Mouse (Mus musculus) midbrain, embryonic 11.5 days (tissue): Measurements from ENCODE around the gene Slc5a5. TPM values are rescaled to one million over a fixed set of nuclear protein-coding genes. Genes with fewer than 3 reads are reported as not detected.
"Not testable (repeated sequence)": the region's sequence is repeated elsewhere in the genome, so short reads cannot be mapped to it uniquely, and the experiment has no call there.

Experiments
- ATAC-seq: fragments of 200-750 bp; cut with Nextera tagmentation; 2 replicates; pipeline ENCODE4 v1.8.0; 2017; ENCODE audit warnings: moderate TSS enrichment, moderate library complexity; ENCODE audit not compliant: low FRiP score
- DNase-seq: peaks from one replicate; pipeline ENCODE4 v3.0.0; 2015; ENCODE audit warnings: low spot score; ENCODE audit errors: missing footprints
- H3K27ac ChIP-seq: fragments of 300-500 bp; sonication (generic); 2 replicates; pipeline ENCODE4 v1.5.1; 2014; ENCODE audit warnings: low read depth, low read length
- H3K27me3 ChIP-seq: fragments of 300-500 bp; sonication (generic); 2 replicates; pipeline ENCODE4 v1.6.1; 2014; ENCODE audit warnings: mild to moderate bottlenecking, low read length, moderate library complexity, mixed read lengths; ENCODE audit not compliant: control insufficient read depth, insufficient read depth
- H3K36me3 ChIP-seq: fragments of 300-500 bp; sonication (generic); 2 replicates; pipeline ENCODE4 v1.6.1; 2014; ENCODE audit warnings: mild to moderate bottlenecking, low read length, moderate library complexity, mixed read lengths; ENCODE audit not compliant: control insufficient read depth, insufficient read depth
- H3K4me1 ChIP-seq: fragments of 300-500 bp; sonication (generic); 2 replicates; pipeline ENCODE4 v1.6.1; 2014; ENCODE audit warnings: low read length; ENCODE audit not compliant: control insufficient read depth, insufficient read depth
- H3K4me2 ChIP-seq: fragments of 300-500 bp; sonication (generic); 2 replicates; pipeline ENCODE4 v1.6.1; 2014; ENCODE audit warnings: mild to moderate bottlenecking, moderate library complexity
- H3K4me3 ChIP-seq: fragments of 300-500 bp; sonication (generic); 2 replicates; pipeline ENCODE4 v1.5.1; 2014; ENCODE audit warnings: low read depth, low read length
- H3K9ac ChIP-seq: fragments of 300-500 bp; sonication (generic); 2 replicates; pipeline ENCODE4 v1.6.1; 2014; ENCODE audit warnings: low read length
- H3K9me3 ChIP-seq: fragments of 300-500 bp; sonication (generic); 2 replicates; pipeline ENCODE4 v1.6.1; 2016; ENCODE audit warnings: low read length; ENCODE audit not compliant: control insufficient read depth
- WGBS: fragments of 180-500 bp; shearing (Covaris S2); extraction: QIAGEN DNeasy Blood & Tissue Kit; methylation state at CpG from one replicate; pipeline ENCODE4 v1.1.7; 2014; 5-methylcytosine and 5-hydroxymethylcytosine counted together
- polyA plus RNA-seq: library from polyadenylated mRNA; unstranded; fragments of >200 nt; fragmentation: Nextera tagmentation; extraction: Ambion mirVana; gene quantifications from 2 replicates; pipeline ENCODE4 v1.2.1, GENCODE M21; 2014

The Slc5a5 gene
- polyA plus RNA-seq, 1 experiment from 2014 or later = 0.77 TPM

GRCm38 (mm10) chr8:70897021-70897680, 4.6 kb upstream of the Slc5a5 start, which contains the start of gene Rpl18a:
TSS of gene Rpl18a (minus strand) at chr8:70897412.
- Histone ChIP-seq H3K27ac (peak within 1 kb of the TSS; percentile 22; the same call in 1 of the 2 replicates), H3K9ac (peak within 1 kb of the TSS; percentile 95), H3K9me3 (no peaks in the 10 kb centered on the region), H3K4me3 (peak within 1 kb of the TSS; percentile 88), H3K27me3 (peaks cover 20% of the 10 kb centered on the region), H3K36me3 (peaks cover 17% of the 10 kb centered on the region), H3K4me2 (peak within 1 kb of the TSS; percentile 99), H3K4me1 (peaks cover 12% of the 10 kb centered on the region)
- ATAC-seq (peak; percentile 97), DNase-seq (peak; percentile 99)
- 0% methylated on average over 60 of the region's 60 CpGs for WGBS

GRCm38 (mm10) chr8:70896316-70897020, 3.9 kb upstream of the Slc5a5 start:
- peaks cover 17% of the 10 kb centered on the region for H3K36me3 ChIP-seq
- H3K4me2 ChIP-seq = peak overlapping the region; percentile 99
- WGBS = 4% methylated on average over 25 of the region's 25 CpGs
- H3K27me3 ChIP-seq = peaks cover 26% of the 10 kb centered on the region
- H3K27ac ChIP-seq = no peak overlapping the region
- peaks cover 13% of the 10 kb centered on the region for H3K4me1 ChIP-seq
- peak overlapping the region; percentile 88 for H3K4me3 ChIP-seq
- H3K9ac ChIP-seq = peak overlapping the region; percentile 95
- ATAC-seq (no peak), DNase-seq (peak; percentile 87)
- no peaks in the 10 kb centered on the region for H3K9me3 ChIP-seq

- WGBS = 80% methylated on average over 22 of the region's 24 CpGs
- Histone ChIP-seq H3K4me3 (peak overlapping the region; percentile 88), H3K36me3 (peaks cover 17% of the 10 kb centered on the region), H3K27me3 (peaks cover 34% of the 10 kb centered on the region), H3K4me1 (peaks cover 13% of the 10 kb centered on the region), H3K9ac (peak overlapping the region; percentile 95; the same call in 1 of the 2 replicates), H3K4me2 (peak overlapping the region; percentile 99)
- ATAC-seq, H3K27ac ChIP-seq, H3K9me3 ChIP-seq: not testable (repeated sequence)
- DNase-seq = peak; percentile 75
Observed at GRCm38 (mm10) chr8:70895571-70896259, 3.2 kb upstream of the Slc5a5 start.

GRCm38 (mm10) chr8:70894771-70895545, 2.4 kb upstream of the Slc5a5 start:
- Histone ChIP-seq H3K27me3 (peaks cover 36% of the 10 kb centered on the region), H3K4me3 (no peak overlapping the region), H3K36me3 (peaks cover 17% of the 10 kb centered on the region), H3K27ac (no peak overlapping the region), H3K4me1 (peaks cover 13% of the 10 kb centered on the region), H3K9ac (no peak overlapping the region), H3K4me2 (no peak overlapping the region), H3K9me3 (no peaks in the 10 kb centered on the region)
- DNase-seq (peak; percentile 84), ATAC-seq (no peak)
- WGBS = 88% methylated on average over 8 of the region's 8 CpGs

GRCm38 (mm10) chr8:70894385-70894720, 1.8 kb upstream of the Slc5a5 start:
- DNase-seq = peak; percentile 91
- H3K36me3 ChIP-seq = peaks cover 17% of the 10 kb centered on the region
- no peak overlapping the region for H3K4me2 ChIP-seq
- peaks cover 13% of the 10 kb centered on the region for H3K4me1 ChIP-seq
- peaks cover 36% of the 10 kb centered on the region for H3K27me3 ChIP-seq
- no peak overlapping the region for H3K27ac ChIP-seq
- H3K4me3 ChIP-seq = no peak overlapping the region
- no peak for ATAC-seq
- H3K9ac ChIP-seq = no peak overlapping the region
- H3K9me3 ChIP-seq = no peaks in the 10 kb centered on the region
- WGBS = 67% methylated on average over 2 of the region's 2 CpGs

- DNase-seq (peak; percentile 97), ATAC-seq (peak; percentile 28)
- H3K27me3 ChIP-seq = peaks cover 36% of the 10 kb centered on the region
- peaks cover 13% of the 10 kb centered on the region for H3K4me1 ChIP-seq
- WGBS = 27% methylated on average over 12 of the region's 12 CpGs
- no peak overlapping the region for H3K4me3 ChIP-seq
- H3K9me3 ChIP-seq = no peaks in the 10 kb centered on the region
- no peak overlapping the region for H3K4me2 ChIP-seq
- peaks cover 17% of the 10 kb centered on the region for H3K36me3 ChIP-seq
- H3K9ac ChIP-seq = no peak overlapping the region
- H3K27ac ChIP-seq = no peak overlapping the region
Observed at GRCm38 (mm10) chr8:70893656-70894384, 1.3 kb upstream of the Slc5a5 start.

- 27% methylated on average over 20 of the region's 20 CpGs for WGBS
- Histone ChIP-seq H3K4me3 (peak overlapping the region; percentile 22), H3K4me1 (peaks cover 9% of the 10 kb centered on the region), H3K9me3 (no peaks in the 10 kb centered on the region), H3K27ac (no peak overlapping the region), H3K36me3 (peaks cover 17% of the 10 kb centered on the region), H3K9ac (peak overlapping the region; percentile 54), H3K4me2 (peak overlapping the region; percentile 41), H3K27me3 (peaks cover 36% of the 10 kb centered on the region)
- peak; percentile 93 for DNase-seq
- ATAC-seq = no peak
Observed at GRCm38 (mm10) chr8:70892896-70893655, 519 bp upstream of the Slc5a5 start.

GRCm38 (mm10) chr8:70891356-70891755, 1.2 kb downstream of the Slc5a5 start:
- DNase-seq (no peak), ATAC-seq (no peak)
- Histone ChIP-seq H3K4me2 (no peak overlapping the region), H3K27ac (no peak overlapping the region), H3K36me3 (peaks cover 17% of the 10 kb centered on the region), H3K9ac (no peak overlapping the region), H3K4me3 (no peak overlapping the region), H3K9me3 (no peaks in the 10 kb centered on the region), H3K27me3 (peaks cover 36% of the 10 kb centered on the region), H3K4me1 (peaks cover 12% of the 10 kb centered on the region)
- 6% methylated on average over 21 of the region's 21 CpGs for WGBS
